Mouse (Mus musculus): ENCODE results near the gene Ptcd2.
"Not testable (repeated sequence)": the region's sequence is repeated elsewhere in the genome, so short reads cannot be mapped to it uniquely, and the experiment has no call there.

The Ptcd2 gene

GRCm38 (mm10) chr13:99356428-99357265, 12.1 kb upstream of the Ptcd2 start:
- no peak for DNase-seq (ENCODE audit: inconsistent age in 2 of 2, low spot score in 1 of 2)

- peak in 1 of 2 experiments; percentile 46 for DNase-seq (ENCODE audit: inconsistent age in 2 of 2, low spot score in 1 of 2)
Measured at GRCm38 (mm10) chr13:99355861-99356260, 11.4 kb upstream of the Ptcd2 start.

- peak in 1 of 2 experiments; percentile 60 for DNase-seq (ENCODE audit: inconsistent age in 2 of 2, low spot score in 1 of 2)
Measured at GRCm38 (mm10) chr13:99355072-99355471, 10.6 kb upstream of the Ptcd2 start.

GRCm38 (mm10) chr13:99353490-99353851, 9.0 kb upstream of the Ptcd2 start:
- DNase-seq (ENCODE audit: inconsistent age in 2 of 2, low spot score in 1 of 2), result no peak

GRCm38 (mm10) chr13:99352758-99353489, 8.4 kb upstream of the Ptcd2 start:
- peak; percentile 97 to 98 for DNase-seq (ENCODE audit: inconsistent age in 2 of 2, low spot score in 1 of 2)

- no peak for DNase-seq (ENCODE audit: inconsistent age in 2 of 2, low spot score in 1 of 2)
Measured at GRCm38 (mm10) chr13:99351596-99351995, 7.1 kb upstream of the Ptcd2 start.

- no peak for DNase-seq (ENCODE audit: inconsistent age in 2 of 2, low spot score in 1 of 2)
Measured at GRCm38 (mm10) chr13:99351186-99351585, 6.7 kb upstream of the Ptcd2 start.

GRCm38 (mm10) chr13:99350009-99350408, 5.5 kb upstream of the Ptcd2 start:
- DNase-seq (ENCODE audit: inconsistent age in 2 of 2, low spot score in 1 of 2), result no peak

- no peak for DNase-seq (ENCODE audit: inconsistent age in 2 of 2, low spot score in 1 of 2)
Measured at GRCm38 (mm10) chr13:99343876-99344598, 468 bp downstream of the Ptcd2 start.

GRCm38 (mm10) chr13:99341504-99341903, 3.0 kb downstream of the Ptcd2 start:
- no peak for DNase-seq (ENCODE audit: inconsistent age in 2 of 2, low spot score in 1 of 2)

- DNase-seq (ENCODE audit: inconsistent age in 2 of 2, low spot score in 1 of 2), result no peak
Measured at GRCm38 (mm10) chr13:99337510-99337909, 7.0 kb downstream of the Ptcd2 start.

- no peak for DNase-seq (ENCODE audit: inconsistent age in 2 of 2, low spot score in 1 of 2)
Measured at GRCm38 (mm10) chr13:99331255-99331654, 13.2 kb downstream of the Ptcd2 start.

- DNase-seq (ENCODE audit: inconsistent age in 2 of 2, low spot score in 1 of 2), result not testable (repeated sequence)
Measured at GRCm38 (mm10) chr13:99324337-99324685, 20.2 kb downstream of the Ptcd2 start.

- peak in 1 of 2 experiments; percentile 46 for DNase-seq (ENCODE audit: inconsistent age in 2 of 2, low spot score in 1 of 2)
Measured at GRCm38 (mm10) chr13:99323632-99324336, 20.7 kb downstream of the Ptcd2 start.

- DNase-seq (ENCODE audit: inconsistent age in 2 of 2, low spot score in 1 of 2), result not testable (repeated sequence)
Measured at GRCm38 (mm10) chr13:99322915-99323314, 21.6 kb downstream of the Ptcd2 start.

- DNase-seq (ENCODE audit: inconsistent age in 2 of 2, low spot score in 1 of 2), result no peak
Measured at GRCm38 (mm10) chr13:99320453-99320852, 24.1 kb downstream of the Ptcd2 start.

GRCm38 (mm10) chr13:99317058-99317457, 27.4 kb downstream of the Ptcd2 start:
- peak in 1 of 2 experiments; percentile 45 for DNase-seq (ENCODE audit: inconsistent age in 2 of 2, low spot score in 1 of 2)

GRCm38 (mm10) chr13:99316366-99316765, 28.1 kb downstream of the Ptcd2 start:
- DNase-seq (ENCODE audit: inconsistent age in 2 of 2, low spot score in 1 of 2), result peak; percentile 38 to 75

- DNase-seq (ENCODE audit: inconsistent age in 2 of 2, low spot score in 1 of 2), result no peak
Measured at GRCm38 (mm10) chr13:99314657-99315181, 29.8 kb downstream of the Ptcd2 start.

GRCm38 (mm10) chr13:99314098-99314497, 30.4 kb downstream of the Ptcd2 start:
- no peak for DNase-seq (ENCODE audit: inconsistent age in 2 of 2, low spot score in 1 of 2)

GRCm38 (mm10) chr13:99308393-99308792, 36.1 kb downstream of the Ptcd2 start:
- peak in 1 of 2 experiments; percentile 43 for DNase-seq (ENCODE audit: inconsistent age in 2 of 2, low spot score in 1 of 2)
